Mouse (Mus musculus): ENCODE results near the gene Ddx56.

Gene Ddx56

DNA sequence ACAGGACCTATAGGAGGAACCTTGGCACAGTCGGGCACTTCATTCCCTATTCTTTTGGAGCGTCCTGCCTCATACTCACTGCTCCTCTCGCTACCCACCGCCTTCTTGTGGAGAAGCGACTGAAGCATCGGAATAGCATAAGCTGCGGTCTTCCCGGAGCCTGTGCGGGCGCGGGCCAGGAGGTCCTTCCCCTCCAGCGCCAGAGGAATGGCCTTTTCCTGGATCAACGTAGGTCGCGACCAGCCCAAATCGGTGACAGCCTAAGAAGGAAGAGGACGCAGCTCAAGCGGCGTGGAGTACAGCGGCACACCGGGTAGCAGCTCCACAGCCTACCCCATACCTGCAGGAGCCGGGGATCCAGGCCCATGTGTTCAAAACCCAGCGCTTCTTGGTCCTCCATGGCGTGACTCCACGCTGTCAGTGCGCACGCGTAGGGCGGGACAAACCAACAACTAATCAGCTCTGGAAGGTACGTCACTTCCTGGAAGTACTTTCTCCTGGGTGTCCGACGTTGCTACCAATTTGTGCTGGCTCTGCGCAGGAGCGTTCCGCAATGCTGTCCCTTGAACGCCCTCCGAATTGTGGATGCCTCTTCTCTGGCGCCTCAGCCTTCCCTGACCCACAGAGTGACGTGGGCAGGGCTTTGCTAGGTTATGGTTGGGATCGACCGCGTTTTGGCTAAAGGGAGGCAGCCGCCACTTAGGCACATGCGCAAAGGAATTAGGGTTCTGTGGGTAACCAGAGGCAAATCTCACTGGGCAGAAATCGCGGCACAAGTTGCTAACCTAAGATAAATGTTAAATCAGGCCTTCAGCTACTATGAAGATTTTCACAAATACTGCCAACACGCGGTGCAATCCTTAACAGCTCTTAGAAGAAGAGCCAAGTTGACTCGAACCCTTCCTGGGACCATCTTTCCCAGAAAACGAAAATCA lies at the start of gene Ddx56:
Ddx56 (minus strand) TSS at position 453 of the 935 bp plus-strand sequence.
- DNase-seq (ENCODE audit: low read depth, low spot score) = peak; percentile 91

DNA sequence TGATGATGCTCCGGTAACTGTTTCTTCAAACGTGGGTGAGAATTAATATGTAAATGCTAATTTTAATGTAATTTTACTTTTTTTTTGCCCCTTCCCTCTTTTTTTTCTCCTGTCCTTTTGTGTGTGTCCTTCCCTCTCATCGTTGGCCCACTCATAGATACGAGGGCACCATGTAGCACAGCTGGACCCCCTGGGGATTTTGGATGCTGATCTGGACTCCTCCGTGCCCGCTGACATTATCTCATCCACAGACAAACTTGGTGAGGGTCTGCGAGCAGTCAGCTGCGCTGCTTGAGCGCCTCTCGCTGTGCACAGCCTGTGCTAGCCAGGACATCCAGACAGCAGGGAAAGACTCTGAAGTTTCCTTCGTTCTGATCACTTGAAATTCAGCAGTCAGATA lies 49.2 kb upstream of the Ddx56 start:
- no peak for DNase-seq (ENCODE audit: low read depth, low spot score)

GRCm38 (mm10) chr11:6313874-6314406 lies 46.4 kb upstream of the Ddx56 start:
- DNase-seq (ENCODE audit: low read depth, low spot score) = no peak

GRCm38 (mm10) chr11:6308181-6308580 lies 40.6 kb upstream of the Ddx56 start:
- DNase-seq (ENCODE audit: low read depth, low spot score) = no peak

DNA sequence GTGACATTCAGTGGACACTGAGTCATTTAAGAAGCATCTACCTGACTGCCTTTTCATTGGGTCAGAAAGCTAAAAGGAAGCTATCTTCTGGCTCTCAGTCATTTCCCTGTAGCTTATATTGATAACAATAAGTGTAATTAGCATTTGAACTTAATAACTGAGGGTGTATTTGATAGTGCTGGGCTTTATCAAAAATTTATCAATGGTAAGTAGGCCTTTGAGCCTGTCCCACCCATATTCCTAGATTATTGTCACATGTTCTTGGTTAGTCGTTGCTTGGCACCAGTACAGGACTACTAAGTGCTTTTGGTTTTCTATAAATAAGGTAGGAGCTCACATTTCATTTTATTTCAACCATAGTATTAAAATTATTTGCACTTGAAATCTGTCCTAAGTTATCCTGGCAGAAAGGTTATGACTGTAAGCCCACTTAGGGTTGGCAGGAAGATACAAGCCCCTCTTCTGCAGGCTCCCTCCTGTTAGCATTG lies 38.4 kb upstream of the Ddx56 start:
- DNase-seq (ENCODE audit: low read depth, low spot score) = no peak

GRCm38 (mm10) chr11:6302793-6303192 lies 35.2 kb upstream of the Ddx56 start:
- no peak for DNase-seq (ENCODE audit: low read depth, low spot score)

DNA sequence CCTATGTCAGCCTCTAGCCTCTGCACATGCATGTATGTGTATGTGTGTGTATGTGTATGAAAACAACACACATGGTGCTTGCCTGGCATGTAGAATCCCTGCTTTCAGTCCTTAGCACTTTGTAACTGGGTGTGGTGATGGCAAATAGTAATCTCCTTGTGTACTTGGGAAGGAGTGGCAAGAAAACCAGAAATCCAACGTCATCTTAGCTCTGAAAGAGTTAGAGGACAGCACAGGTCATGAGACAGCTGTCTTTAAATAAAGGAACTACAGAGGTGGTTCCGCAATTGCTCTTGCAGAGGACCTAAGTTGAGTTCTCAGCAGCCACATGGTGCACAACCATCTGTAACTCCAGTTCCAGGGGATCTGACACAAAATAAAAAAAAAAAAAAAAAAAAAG lies 31.9 kb upstream of the Ddx56 start:
- DNase-seq (ENCODE audit: low read depth, low spot score) = no peak

DNA sequence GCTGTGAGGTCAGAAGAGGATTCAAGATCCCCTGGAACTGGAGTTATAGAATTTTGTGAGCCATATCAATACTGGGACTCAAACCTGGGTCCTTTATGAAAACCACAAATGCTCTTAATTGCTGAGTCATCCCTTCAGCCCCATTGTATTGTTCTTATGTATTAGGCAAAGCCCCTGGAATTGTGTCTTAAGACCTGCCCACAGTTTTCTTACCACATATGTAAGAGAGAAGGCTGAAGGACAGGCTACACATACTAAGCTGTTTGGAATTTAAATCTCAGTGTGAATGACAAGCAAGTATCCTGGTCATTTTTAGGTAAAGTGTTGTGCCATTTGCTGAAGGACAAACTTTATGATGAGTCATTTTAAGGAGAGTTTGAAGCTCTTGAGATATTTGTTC lies 28.5 kb upstream of the Ddx56 start:
- no peak for DNase-seq (ENCODE audit: low read depth, low spot score)

GRCm38 (mm10) chr11:6294632-6295031 lies 27.1 kb upstream of the Ddx56 start:
- no peak for DNase-seq (ENCODE audit: low read depth, low spot score)

DNA sequence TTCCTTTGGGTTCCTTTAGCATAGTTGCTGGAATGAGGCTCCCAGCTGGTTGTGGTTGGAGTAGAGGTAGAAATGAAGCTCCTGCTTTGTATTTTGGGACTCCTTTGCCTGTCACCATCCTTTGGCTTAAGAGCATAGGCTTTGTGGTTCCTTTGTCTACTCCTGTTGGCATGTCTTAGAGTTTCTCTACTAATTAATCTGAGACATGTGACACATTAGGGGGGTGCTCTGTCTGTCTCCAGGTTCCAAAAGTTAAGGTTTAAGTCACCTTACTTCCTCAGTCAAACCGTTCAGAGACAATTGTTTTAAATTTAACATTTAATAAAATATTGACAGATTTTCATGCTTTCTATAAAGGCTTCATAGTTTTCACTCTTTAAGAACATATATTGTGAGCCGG lies 26.0 kb upstream of the Ddx56 start:
- no peak for DNase-seq (ENCODE audit: low read depth, low spot score)

DNA sequence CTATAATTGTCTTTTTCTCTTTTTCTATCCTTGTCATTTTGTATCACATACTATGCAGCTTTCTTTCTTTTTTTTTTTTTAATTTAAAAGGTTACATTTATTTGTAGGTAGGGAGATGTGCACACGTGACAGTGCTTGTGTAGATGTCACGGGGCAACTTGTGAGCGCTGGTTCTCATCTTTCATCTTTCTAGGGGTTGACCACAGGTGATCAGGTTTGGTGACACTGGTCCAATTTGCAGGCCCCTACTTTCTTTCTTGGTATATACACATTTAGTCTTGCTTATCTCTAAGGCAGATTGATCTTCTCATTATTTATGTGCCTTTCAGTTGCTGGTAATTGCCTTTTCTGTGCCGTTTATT lies 25.4 kb upstream of the Ddx56 start:
- DNase-seq (ENCODE audit: low read depth, low spot score) = no peak

- peak; percentile 52 for DNase-seq (ENCODE audit: low read depth, low spot score)
These were observed 24.8 kb upstream of the Ddx56 start for GRCm38 (mm10) chr11:6292116-6292987.

GRCm38 (mm10) chr11:6291401-6292115 lies 24.0 kb upstream of the Ddx56 start, which contains the start of gene Ogdh:
Ogdh (plus strand) TSS chr11:6291633.
- DNase-seq (ENCODE audit: low read depth, low spot score) = peak; percentile 95

DNA sequence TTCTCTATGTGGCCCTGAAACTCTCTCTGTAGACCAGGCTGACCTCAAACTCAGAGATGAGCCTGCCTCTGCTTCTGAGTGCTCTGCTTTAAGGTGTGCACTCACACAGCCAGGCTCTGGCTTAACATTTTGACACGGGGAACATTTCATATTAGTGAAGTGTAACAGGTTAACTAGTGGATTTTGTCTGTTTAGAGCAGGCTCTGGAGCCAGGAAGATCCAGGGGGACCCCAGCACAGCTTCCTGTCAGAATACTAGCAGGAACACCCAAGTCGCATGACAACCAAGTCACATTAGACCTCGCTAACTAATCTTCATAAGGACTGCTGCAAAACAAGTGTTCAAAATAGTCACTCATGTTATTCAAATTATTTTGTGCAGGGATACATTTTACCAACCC lies 23.3 kb upstream of the Ddx56 start:
- DNase-seq (ENCODE audit: low read depth, low spot score) = no peak

DNA sequence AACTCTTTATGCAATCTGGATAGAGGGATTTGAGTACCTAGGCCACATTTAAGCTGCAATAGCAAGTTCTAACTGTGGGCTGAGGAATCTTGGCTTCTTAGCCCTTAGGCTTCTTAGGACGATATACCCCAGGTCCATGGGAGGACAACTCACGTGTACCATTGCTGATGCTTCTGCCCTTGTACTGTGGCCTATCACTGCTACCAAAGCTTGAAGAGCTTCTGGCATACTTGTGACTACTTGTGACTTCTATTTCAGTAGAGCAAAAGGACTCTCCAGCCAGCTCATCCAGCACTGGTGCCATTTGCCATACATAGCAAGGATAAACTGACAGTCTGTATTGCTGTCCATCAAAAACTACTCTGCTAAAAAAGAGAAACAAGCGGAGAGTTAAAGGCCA lies 22.6 kb upstream of the Ddx56 start:
- no peak for DNase-seq (ENCODE audit: low read depth, low spot score)

DNA sequence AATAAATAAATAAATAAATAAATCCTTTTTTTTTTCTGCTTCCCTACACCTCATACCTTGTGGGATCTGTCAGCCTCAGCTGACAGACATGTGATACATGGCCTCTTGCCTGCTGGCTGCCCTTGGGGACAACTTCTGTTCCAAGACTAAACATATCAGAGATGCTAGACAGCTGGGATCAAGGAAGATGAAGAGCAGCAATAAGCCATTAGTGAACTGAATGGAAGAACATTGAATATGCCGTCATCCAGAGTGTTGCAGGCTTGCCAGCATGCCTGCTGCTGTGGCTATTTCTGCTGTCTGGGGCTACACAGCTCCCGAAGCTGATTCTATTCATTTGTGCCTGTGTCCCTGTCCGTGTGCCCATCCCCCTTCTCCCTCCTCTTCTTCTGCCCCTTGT lies 15.4 kb upstream of the Ddx56 start:
- no peak for DNase-seq (ENCODE audit: low read depth, low spot score)

- no peak for DNase-seq (ENCODE audit: low read depth, low spot score)
These were observed 8.9 kb upstream of the Ddx56 start for GRCm38 (mm10) chr11:6276466-6276865.

- no peak for DNase-seq (ENCODE audit: low read depth, low spot score)
These were observed 7.5 kb upstream of the Ddx56 start for GRCm38 (mm10) chr11:6275094-6275484.

GRCm38 (mm10) chr11:6274387-6275093 lies 7.0 kb upstream of the Ddx56 start, which contains the start of gene Tmed4:
Tmed4 (minus strand) TSS chr11:6274870.
- peak; percentile 91 for DNase-seq (ENCODE audit: low read depth, low spot score)

GRCm38 (mm10) chr11:6273607-6274006 lies 6.0 kb upstream of the Ddx56 start:
- no peak for DNase-seq (ENCODE audit: low read depth, low spot score)

GRCm38 (mm10) chr11:6266621-6267020 lies 951 bp downstream of the Ddx56 start:
- no peak for DNase-seq (ENCODE audit: low read depth, low spot score)

Data from brain, embryonic 18.5 days (tissue).